Mouse (Mus musculus) heart, postnatal 0 days (tissue): ENCODE data around the gene Slc7a6. TPM values are rescaled to one million over a fixed set of nuclear protein-coding genes. Genes with fewer than 3 reads are reported as not detected.
A peak's percentile ranks its signal among the peaks of the same experiment; 100 is the strongest.

Experiments
- ATAC-seq: fragments of 200-750 bp; cut with Nextera tagmentation; 2 replicates; pipeline ENCODE4 v1.8.0; 2017; ENCODE audit warnings: low read depth, moderate number of reproducible peaks, moderate library complexity; ENCODE audit not compliant: insufficient read depth
- DNase-seq: peaks from one replicate; pipeline ENCODE4 v3.0.0-alpha.2; 2016; ENCODE audit warnings: low spot score
- H3K27ac ChIP-seq: fragments of 300-500 bp; sonication (generic); 2 replicates; pipeline ENCODE4 v1.5.1; 2014; ENCODE audit warnings: low read depth, mild to moderate bottlenecking
- H3K27me3 ChIP-seq: fragments of 300-500 bp; sonication (generic); 2 replicates; pipeline ENCODE4 v1.6.1; 2014; ENCODE audit warnings: low read length, mixed read lengths; ENCODE audit not compliant: control insufficient read depth, insufficient read depth
- H3K36me3 ChIP-seq: fragments of 300-500 bp; sonication (generic); replicated peaks from 2 replicates; pipeline ENCODE4 v1.6.1; 2014; ENCODE audit warnings: low read length, mixed read lengths; ENCODE audit not compliant: control insufficient read depth, insufficient read depth
- H3K4me1 ChIP-seq: fragments of 300-500 bp; sonication (generic); 2 replicates; pipeline ENCODE4 v1.6.1; 2014; ENCODE audit warnings: antibody characterized with exemption; ENCODE audit not compliant: control insufficient read depth, insufficient read depth
- H3K4me2 ChIP-seq: fragments of 300-500 bp; sonication (generic); 2 replicates; pipeline ENCODE4 v1.6.1; 2014; ENCODE audit warnings: low read depth, mild to moderate bottlenecking, low read length, moderate library complexity
- H3K4me3 ChIP-seq: fragments of 300-500 bp; sonication (generic); 2 replicates; pipeline ENCODE4 v1.5.1; 2014; ENCODE audit warnings: low read depth, low read length
- H3K9ac ChIP-seq: fragments of 300-500 bp; sonication (generic); replicated peaks from 2 replicates; pipeline ENCODE4 v1.6.1; 2014; ENCODE audit warnings: low read depth, low read length, mixed read lengths
- H3K9me3 ChIP-seq: fragments of 300-500 bp; sonication (generic); replicated peaks from 2 replicates; pipeline ENCODE4 v1.6.1; 2016; ENCODE audit warnings: low read length; ENCODE audit not compliant: control insufficient read depth
- CTCF ChIP-seq: IDR thresholded peaks from 2 replicates; pipeline ENCODE4 v1.5.1; 2016; ENCODE audit warnings: antibody characterized with exemption, control low read depth, low read depth
- EP300 ChIP-seq: IDR thresholded peaks from 2 replicates; pipeline ENCODE4 v1.6.1; 2016; ENCODE audit warnings: antibody characterized with exemption, low read depth
- WGBS: fragments of 180-500 bp; shearing (Covaris S2); extraction: QIAGEN DNeasy Blood & Tissue Kit; methylation state at CpG from one replicate; pipeline ENCODE4 v1.1.7; 2014; 5-methylcytosine and 5-hydroxymethylcytosine counted together
- polyA plus RNA-seq: library from polyadenylated mRNA; unstranded; fragments of >200 nt; fragmentation: Nextera tagmentation; extraction: Ambion mirVana; gene quantifications from 2 replicates; pipeline ENCODE4 v1.2.1, GENCODE M21; 2015
- total RNA-seq: library from RNA; depleted of rRNA; stranded (reverse); fragments of >200 nt; gene quantifications from 2 replicates; pipeline ENCODE4 v1.2.3, GENCODE M21; 2014; ENCODE audit warnings: low replicate concordance

The Slc7a6 gene
- total and polyA plus RNA-seq, 2 experiments from 2014 or later: 18.2 to 18.6 TPM

- peak within 1 kb of the TSS; percentile 88 for H3K4me2 ChIP-seq
These were observed 18.6 kb upstream of the Slc7a6 start, which contains the start of gene Pla2g15 for GRCm38 (mm10) chr8:106149801-106150652. TSS of gene Pla2g15 (plus strand) at chr8:106150399.

GRCm38 (mm10) chr8:106150653-106151000 lies 18.0 kb upstream of the Slc7a6 start:
- TF ChIP-seq EP300 (no peak), CTCF (no peak)
- no peak for ATAC-seq
- peaks cover 3% of the 10 kb centered on the region; the same call in 1 of the 2 replicates for H3K36me3 ChIP-seq
- no peaks in the 10 kb centered on the region for H3K27me3 ChIP-seq
- H3K4me3 ChIP-seq: peak overlapping the region; percentile 84
- WGBS: 23% methylated on average over 8 of the region's 8 CpGs
- no peaks in the 10 kb centered on the region for H3K9me3 ChIP-seq
- DNase-seq: no peak
- H3K4me2 ChIP-seq: peak overlapping the region; percentile 88
- no peak overlapping the region for H3K27ac ChIP-seq
- peaks cover 8% of the 10 kb centered on the region for H3K4me1 ChIP-seq
- H3K9ac ChIP-seq: peak overlapping the region; percentile 72

More at GRCm38 (mm10) chr8:106149801-106150652, 18.6 kb upstream of the Slc7a6 start, which contains the start of gene Pla2g15:
- DNase-seq: peak; percentile 91
- ATAC-seq: peak; percentile 93
- no peaks in the 10 kb centered on the region for H3K36me3 ChIP-seq
- H3K9ac ChIP-seq: peak within 1 kb of the TSS; percentile 72
- peak within 1 kb of the TSS; percentile 84 for H3K4me3 ChIP-seq
- peak within 1 kb of the TSS; percentile 15 for H3K27ac ChIP-seq
- no peaks in the 10 kb centered on the region for H3K9me3 ChIP-seq
- under 1% methylated on average over 38 of the region's 38 CpGs for WGBS
- TF ChIP-seq CTCF: no peak
- H3K4me1 ChIP-seq: peaks cover 8% of the 10 kb centered on the region
- no peaks in the 10 kb centered on the region for H3K27me3 ChIP-seq

DNA sequence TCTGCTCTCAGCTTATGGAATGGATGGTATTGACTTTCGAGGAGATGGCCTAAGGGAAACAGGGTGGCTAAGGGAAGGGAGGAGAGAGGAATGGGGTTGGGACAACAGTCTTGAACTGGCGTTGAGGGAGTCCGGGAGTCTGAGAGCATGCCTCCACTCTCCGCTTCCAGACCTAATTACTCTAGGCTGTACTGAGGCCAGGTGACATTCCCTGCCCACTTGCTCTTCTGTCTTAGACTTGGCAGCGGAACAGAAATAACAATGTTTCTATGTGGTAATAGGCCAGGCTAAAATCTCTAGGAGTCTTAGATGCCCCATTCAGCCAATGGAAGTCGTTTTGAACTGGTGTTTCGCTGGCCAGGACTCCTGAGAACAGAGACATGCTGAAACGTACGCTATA lies 17.6 kb upstream of the Slc7a6 start:
- peak overlapping the region; percentile 88 for H3K4me2 ChIP-seq
- H3K9ac ChIP-seq: peak overlapping the region; percentile 72
- H3K27me3 ChIP-seq: no peaks in the 10 kb centered on the region
- TF ChIP-seq EP300 (no peak), CTCF (no peak)
- no peak for DNase-seq
- H3K4me1 ChIP-seq: peaks cover 8% of the 10 kb centered on the region
- no peaks in the 10 kb centered on the region for H3K9me3 ChIP-seq
- no peak overlapping the region for H3K27ac ChIP-seq
- H3K4me3 ChIP-seq: peak overlapping the region; percentile 84
- peaks cover 4% of the 10 kb centered on the region for H3K36me3 ChIP-seq
- WGBS: 78% methylated on average over 9 of the region's 9 CpGs
- no peak for ATAC-seq

DNA sequence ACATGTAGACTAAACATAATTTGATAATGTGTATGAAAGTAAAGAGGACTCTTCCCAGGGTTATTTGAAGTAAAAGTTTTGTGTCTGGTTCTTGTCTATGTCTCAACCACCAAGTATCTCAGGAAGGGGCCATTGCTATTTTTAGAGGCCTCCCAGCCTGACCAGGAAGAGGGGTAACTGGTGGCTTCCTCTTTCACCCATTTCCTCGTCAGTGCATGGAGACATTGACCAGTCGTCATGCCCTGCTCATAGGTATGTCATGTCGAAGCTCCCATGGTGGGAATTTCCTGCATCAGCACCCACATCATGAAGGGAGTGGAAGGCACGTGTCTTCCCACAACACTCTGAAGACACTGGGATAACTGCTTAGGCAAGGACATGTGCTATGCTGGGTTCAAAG lies 15.8 kb upstream of the Slc7a6 start:
- H3K4me1 ChIP-seq: peaks cover 8% of the 10 kb centered on the region
- peaks cover 4% of the 10 kb centered on the region for H3K36me3 ChIP-seq
- no peak for TF ChIP-seq EP300
- no peak for TF ChIP-seq CTCF
- no peaks in the 10 kb centered on the region for H3K9me3 ChIP-seq
- H3K4me2 ChIP-seq: no peak overlapping the region
- no peak for DNase-seq
- no peak overlapping the region for H3K9ac ChIP-seq
- no peak for ATAC-seq
- H3K27ac ChIP-seq: no peak overlapping the region
- WGBS: 30% methylated on average over 4 of the region's 4 CpGs
- no peak overlapping the region for H3K4me3 ChIP-seq
- H3K27me3 ChIP-seq: no peaks in the 10 kb centered on the region

GRCm38 (mm10) chr8:106157419-106157818 lies 11.2 kb upstream of the Slc7a6 start:
- Histone ChIP-seq H3K4me1 (no peaks in the 10 kb centered on the region), H3K4me2 (no peak overlapping the region), H3K36me3 (peaks cover 21% of the 10 kb centered on the region), H3K27ac (no peak overlapping the region), H3K9me3 (no peaks in the 10 kb centered on the region), H3K4me3 (no peak overlapping the region), H3K9ac (no peak overlapping the region), H3K27me3 (no peaks in the 10 kb centered on the region)
- ATAC-seq (no peak), DNase-seq (no peak)
- TF ChIP-seq CTCF (no peak), EP300 (no peak)
- WGBS: 88% methylated on average over 1 of the region's 1 CpGs
